Mouse (Mus musculus): ENCODE results near the gene Tada1. TPM values are rescaled to one million over a fixed set of nuclear protein-coding genes. Genes with fewer than 3 reads are reported as not detected.
A peak's percentile ranks its signal among the peaks of the same experiment; 100 is the strongest.

The Tada1 gene
- total and polyA plus RNA-seq, 3 experiments = 34.0 to 36.7 TPM; not detected in 1

DNA sequence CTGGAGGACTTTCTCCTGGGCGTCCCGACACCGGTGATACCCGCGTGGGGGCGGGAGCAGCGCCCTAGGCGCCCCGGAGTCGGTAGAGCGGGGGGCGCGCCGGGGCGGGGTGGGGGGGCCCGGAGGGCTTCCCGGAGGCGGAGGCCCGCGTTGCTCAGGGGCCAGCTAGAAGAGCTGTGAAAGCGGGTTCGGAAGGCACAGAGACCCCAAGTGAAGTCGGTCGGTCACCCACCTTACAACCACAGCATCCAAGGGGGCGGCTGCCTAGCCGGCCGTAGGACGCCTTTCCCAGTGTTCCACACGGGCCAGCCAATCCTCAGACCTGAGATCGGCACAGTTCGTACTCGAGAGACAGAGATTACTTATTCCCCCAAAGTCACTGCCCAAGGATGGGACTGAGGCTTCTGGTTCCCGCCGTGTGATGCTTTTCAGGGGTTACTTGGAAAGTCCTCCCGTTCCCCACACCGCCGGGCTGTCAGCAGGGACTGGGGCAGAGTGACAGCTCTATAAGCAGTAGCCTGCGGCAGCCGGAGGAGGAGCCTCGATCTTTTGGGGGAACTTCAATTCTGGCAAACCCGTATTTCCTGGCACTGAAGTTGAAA lies 834 bp downstream of the Tada1 start (continued):
- TF ChIP-seq E2F4 (IDR thresholded peaks at IDR 0.05; ENCODE audit: borderline replicate concordance, low read depth, low read length) = no peak
- peak; percentile 2; the same call in 1 of the 2 replicates for TF ChIP-seq TCF12 (IDR thresholded peaks at IDR 0.05; ENCODE audit: low read depth, low read length)
- no peak for TF ChIP-seq TAL1 (IDR thresholded peaks at IDR 0.05; ENCODE audit: low read length)
- TF ChIP-seq NRF1 (IDR thresholded peaks at IDR 0.05; ENCODE audit: insufficient read depth, low read depth, low read length, poor library complexity, severe bottlenecking) = no peak
- TF ChIP-seq EP300 (IDR thresholded peaks at IDR 0.05; ENCODE audit: low read depth in 1 of 2, low read length in 2 of 2) = no peak
- no peak for TF ChIP-seq CTCF (IDR thresholded peaks at IDR 0.05 in 2 of 3, conservative IDR thresholded peaks at IDR 0.05 in 1 of 3; ENCODE audit: control insufficient read depth in 1 of 3, insufficient read depth in 1 of 3, low read depth in 2 of 3, low read length in 3 of 3, poor library complexity in 1 of 3, severe bottlenecking in 1 of 3)
- no peak for TF ChIP-seq RCOR1 (IDR thresholded peaks at IDR 0.05; ENCODE audit: low read depth, low read length)
- TF ChIP-seq POLR2AphosphoS2 (IDR thresholded peaks at IDR 0.05; ENCODE audit: low read length) = no peak
- TF ChIP-seq ELF1 (IDR thresholded peaks at IDR 0.05; ENCODE audit: low read depth, low read length) = 0 out of 2 replicates have a peak, but pooled peaks have one; percentile 11
- TF ChIP-seq MAX (IDR thresholded peaks at IDR 0.05; ENCODE audit: low read length) = no peak; the same call in 1 of the 2 replicates
- no peak for TF ChIP-seq USF1 (IDR thresholded peaks at IDR 0.05; ENCODE audit: low read depth, low read length)
- TF ChIP-seq NELFE (IDR thresholded peaks at IDR 0.05; ENCODE audit: low read depth, low read length) = peak; percentile 24; the same call in 1 of the 2 replicates
- TF ChIP-seq USF2 (IDR thresholded peaks at IDR 0.05; ENCODE audit: borderline replicate concordance in 1 of 2, insufficient read depth in 1 of 2, low read depth in 1 of 2, low read length in 2 of 2) = no peak

DNA sequence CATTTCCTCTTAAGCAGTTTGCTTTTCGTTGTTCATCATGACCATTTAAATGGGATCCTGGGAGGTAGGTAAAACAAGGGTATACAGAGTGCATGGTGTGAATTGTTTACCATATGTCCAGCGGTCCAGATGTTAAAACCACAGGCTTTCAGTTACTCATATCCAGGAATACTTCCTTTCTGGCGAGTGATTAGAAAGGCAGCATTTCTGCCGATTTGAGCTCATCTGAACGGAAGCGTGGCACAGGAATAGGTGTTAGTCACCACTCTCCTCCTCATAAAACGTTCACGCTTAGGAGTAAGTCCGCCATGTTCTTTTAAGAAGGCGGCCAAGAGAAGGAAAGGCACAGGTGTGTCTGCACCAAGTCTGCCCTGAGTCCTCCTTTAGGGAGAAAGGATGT lies 2.4 kb downstream of the Tada1 start:
- Histone ChIP-seq H3K9me3 (replicated peaks; ENCODE audit: insufficient read depth, low read length) (no peaks in the 10 kb centered on the region), H3K36me3 (ENCODE audit: control insufficient read depth in 1 of 2, insufficient read depth in 2 of 2, low read length in 2 of 2) (peaks cover 0 to 13% of the 10 kb centered on the region in 2 experiments), H3K4me3 (ENCODE audit: control insufficient read depth in 1 of 2, insufficient read depth in 1 of 2, low read depth in 2 of 2, low read length in 2 of 2) (no peak overlapping the region), H3K9ac (ENCODE audit: control insufficient read depth, low read depth, low read length, poor library complexity, severe bottlenecking) (no peak overlapping the region), H3K79me2 (ENCODE audit: control insufficient read depth, insufficient read depth, low read length, poor library complexity) (peaks cover 20% of the 10 kb centered on the region), H3K27ac (ENCODE audit: control insufficient read depth, low read depth, low read length) (no peak overlapping the region), H3K27me3 (ENCODE audit: control insufficient read depth in 1 of 2, insufficient read depth in 2 of 2, low read length in 2 of 2) (no peaks in the 10 kb centered on the region), H3K4me1 (ENCODE audit: control insufficient read depth in 1 of 2, insufficient read depth in 2 of 2, low read length in 2 of 2) (peaks cover 2 to 18% of the 10 kb centered on the region in 2 experiments)
- TF ChIP-seq CHD1 (IDR thresholded peaks at IDR 0.05; ENCODE audit: low read depth, low read length) (no peak), NRF1 (IDR thresholded peaks at IDR 0.05; ENCODE audit: insufficient read depth, low read depth, low read length, poor library complexity, severe bottlenecking) (no peak), ZMIZ1 (IDR thresholded peaks at IDR 0.05; ENCODE audit: low read depth, low read length) (no peak), MEF2A (IDR thresholded peaks at IDR 0.05; ENCODE audit: extremely low read depth, insufficient replicate concordance, low read depth, low read length, poor library complexity, severe bottlenecking) (no peak), USF2 (IDR thresholded peaks at IDR 0.05; ENCODE audit: borderline replicate concordance in 1 of 2, insufficient read depth in 1 of 2, low read depth in 1 of 2, low read length in 2 of 2) (no peak), MXI1 (IDR thresholded peaks at IDR 0.05; ENCODE audit: low read depth, low read length) (no peak), ZKSCAN1 (IDR thresholded peaks at IDR 0.05; ENCODE audit: low read depth, low read length) (no peak), ZC3H11A (IDR thresholded peaks at IDR 0.05; ENCODE audit: low read depth, low read length) (no peak), USF1 (IDR thresholded peaks at IDR 0.05; ENCODE audit: low read depth, low read length) (no peak), E2F4 (IDR thresholded peaks at IDR 0.05; ENCODE audit: borderline replicate concordance, low read depth, low read length) (no peak)
- DNase-seq (ENCODE audit: low read depth, low spot score) = no peak
